Mouse (Mus musculus): ENCODE measurements around the gene Slc6a21.
A peak's percentile ranks its signal among the peaks of the same experiment; 100 is the strongest.

The Slc6a21 gene

DNA sequence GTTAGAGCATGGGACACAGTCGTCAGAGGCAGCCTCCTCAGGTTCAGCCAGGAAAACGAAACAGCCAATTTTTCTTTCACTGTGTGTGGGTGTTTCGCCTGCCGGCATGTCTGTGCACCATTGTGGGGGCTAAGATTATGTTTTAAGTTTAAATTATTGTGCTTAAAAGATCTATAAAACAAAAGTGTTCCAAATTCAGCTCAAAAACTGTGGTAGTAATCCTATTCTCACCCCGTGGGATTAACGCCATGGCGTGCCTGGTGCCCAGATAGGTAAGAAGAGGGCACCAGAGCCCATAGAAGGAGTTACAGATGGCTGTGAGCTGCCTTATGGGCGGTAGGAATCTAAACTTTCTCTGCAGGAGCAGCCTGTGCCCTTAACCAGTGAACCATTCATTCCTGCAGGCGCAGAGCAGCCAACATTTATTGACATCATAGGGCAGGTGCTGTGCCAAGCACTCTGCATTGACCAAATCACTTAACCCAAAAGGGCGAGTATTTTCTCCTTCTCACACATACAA is 37.9 kb downstream of the Slc6a21 start:
- no peak for DNase-seq (ENCODE audit: low spot score)

DNA sequence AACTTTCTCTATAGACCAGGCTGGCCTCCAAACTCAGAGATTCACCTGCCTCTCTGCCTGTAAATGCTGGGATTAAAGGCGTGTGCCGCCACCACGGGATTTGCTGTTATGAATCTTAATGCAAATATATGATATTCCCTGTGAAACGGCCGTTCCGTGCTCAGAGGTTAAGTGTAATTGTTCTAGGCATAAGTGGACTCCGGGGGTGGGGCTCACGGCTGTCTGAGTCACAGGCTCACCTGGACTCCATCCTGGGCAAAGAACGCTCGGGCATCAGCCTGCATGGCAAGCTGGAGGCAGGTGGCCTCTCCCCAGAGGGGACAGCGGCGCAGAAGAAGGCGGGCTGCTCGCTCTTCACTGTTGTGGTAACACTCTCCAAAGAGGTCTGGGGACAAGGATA is 39.2 kb downstream of the Slc6a21 start:
- no peak for DNase-seq (ENCODE audit: low spot score)

DNA sequence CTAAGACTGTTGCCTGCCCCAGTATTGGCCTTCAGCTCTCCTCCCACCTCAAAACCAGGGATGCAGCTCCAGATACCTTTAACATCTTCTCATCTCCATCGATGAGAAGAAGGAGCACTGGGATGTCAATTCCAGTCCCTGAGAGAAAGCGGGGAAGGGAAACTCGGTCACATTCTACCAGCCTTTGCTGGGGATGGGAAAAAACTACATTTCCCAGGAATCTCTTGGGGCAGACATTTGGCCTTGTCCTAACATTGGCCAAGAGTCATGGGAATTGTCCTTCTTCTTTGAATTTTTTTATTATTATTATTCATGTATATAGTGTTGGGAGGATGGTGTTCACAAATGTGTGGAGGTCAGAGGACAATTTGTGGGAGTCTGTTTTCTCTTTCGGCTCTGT is 44.9 kb downstream of the Slc6a21 start:
- no peak for DNase-seq (ENCODE audit: low spot score)

DNA sequence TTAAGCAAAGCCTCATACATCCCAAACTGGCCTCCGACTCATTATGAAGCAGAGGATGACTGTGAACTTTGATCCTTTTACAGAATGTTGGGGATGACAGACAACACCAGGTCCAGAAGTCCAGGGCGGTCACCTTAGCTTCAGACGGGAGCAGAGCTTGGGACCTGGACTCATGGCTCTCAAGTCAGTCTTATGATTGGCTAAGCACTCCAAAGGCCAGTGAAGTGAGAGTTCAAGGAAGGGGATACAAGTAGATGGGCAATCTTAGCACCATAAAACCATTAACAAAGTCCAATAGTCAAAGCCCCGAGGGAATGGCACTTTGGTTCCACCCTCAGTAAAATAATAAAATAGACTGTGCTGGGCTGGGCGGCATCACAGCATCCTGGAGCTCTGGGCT is 45.8 kb downstream of the Slc6a21 start:
- DNase-seq (ENCODE audit: low spot score), result no peak

DNA sequence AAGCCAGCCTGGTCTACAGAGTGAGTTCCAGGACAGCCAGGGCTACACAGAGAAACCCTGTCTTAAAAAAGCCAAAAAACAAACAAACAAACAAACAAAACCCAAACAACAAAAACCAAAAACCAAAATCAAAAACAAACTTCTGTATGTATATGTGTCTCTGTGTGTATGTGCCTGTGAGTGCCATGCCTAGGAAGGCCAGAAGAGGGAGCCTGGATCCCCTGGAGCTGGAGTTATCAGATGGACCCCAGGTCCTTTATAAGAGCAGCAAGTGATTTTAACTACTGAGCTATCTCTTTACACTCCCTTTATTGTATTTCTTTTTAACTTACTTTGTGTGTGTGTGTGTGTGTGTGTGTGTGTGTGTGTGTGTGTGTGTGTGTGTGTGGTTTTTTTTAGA is 48.5 kb downstream of the Slc6a21 start:
- DNase-seq (ENCODE audit: low spot score), result no peak

DNA sequence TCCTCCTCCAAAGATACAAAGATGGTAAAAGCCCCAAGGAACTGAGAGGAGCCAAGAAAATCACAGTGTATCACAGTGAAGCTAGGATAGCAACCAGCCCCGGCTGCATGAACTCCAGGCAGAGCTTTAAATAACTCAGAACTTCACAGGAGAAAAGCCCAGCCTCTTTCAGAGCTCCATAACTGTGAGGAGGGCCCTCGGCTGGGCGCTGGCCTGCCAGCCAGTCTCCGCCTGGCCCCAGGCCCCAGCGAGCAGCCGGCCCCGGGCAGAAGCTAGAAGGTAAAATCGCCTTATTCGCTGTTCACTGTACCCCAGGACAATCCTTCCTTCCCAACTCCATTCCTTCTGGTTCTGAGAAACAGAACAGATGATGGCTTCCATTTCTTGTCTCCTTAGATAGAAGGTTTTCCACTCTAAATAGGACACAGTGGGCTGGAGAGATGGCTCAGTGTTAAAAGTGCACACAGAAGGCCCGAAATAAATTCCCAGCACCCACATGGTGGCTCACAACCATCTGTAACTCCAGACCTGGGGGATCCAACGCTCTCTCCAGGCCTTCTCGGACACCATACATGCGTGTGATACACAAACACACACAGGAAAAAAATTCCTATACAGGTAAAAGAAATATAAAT is 51.6 kb downstream of the Slc6a21 start:
- no peak for DNase-seq (ENCODE audit: low spot score)

DNA sequence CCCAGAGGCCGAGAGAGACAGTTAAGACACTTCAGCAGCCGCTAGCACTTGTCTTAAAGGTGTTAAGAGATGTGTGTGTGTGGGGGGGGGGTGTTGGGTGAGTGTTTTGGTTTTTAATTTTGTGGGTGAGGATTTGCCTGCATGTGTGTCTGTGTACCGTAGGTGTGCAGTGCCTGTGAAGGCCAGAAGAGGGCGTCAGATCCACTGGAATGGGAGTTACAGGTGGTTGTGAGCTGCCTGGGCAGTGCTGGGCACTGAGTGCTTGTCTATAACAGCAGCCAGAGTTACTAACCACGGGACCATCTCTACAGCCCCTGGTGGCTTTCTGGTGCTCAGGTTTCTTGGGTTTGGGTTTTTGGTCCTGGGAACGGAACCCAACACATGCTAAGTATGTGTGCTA is 54.2 kb downstream of the Slc6a21 start:
- no peak for DNase-seq (ENCODE audit: low spot score)

DNA sequence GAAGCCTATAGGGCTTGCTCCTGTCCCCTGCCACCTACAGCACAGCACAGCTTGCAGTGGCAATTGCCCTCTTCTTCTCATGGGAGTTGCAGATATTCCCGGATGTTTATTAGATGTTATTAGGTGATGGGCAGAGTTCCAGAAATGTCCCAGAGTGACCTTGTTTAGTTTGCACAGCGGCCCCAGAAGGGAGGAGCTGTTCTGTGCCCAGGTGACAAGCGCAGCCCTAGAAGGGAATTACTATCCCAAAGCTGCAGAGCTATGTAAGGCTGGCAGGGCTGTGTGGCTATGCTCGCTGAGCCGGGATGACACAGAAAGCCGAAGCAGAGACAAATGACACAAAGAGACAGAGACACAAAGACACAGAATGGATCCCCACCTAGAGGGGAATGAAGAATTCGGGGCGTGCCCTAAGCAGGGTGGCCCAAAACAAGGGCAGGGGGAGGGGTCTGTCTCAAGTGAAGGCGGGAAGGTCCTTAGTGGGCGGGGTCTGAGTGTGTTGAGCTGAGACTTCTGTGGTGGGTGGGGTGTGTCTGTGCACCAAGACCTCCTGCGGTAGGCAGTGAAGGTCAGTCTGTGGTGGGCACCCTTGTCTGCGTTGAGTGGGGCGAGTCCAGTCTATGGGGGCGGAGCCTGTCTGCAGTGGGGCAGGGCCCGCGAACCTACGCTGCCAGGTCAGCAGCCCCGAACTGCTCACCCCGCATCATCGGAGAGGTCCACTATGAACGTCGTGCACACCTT is 55.5 kb downstream of the Slc6a21 start:
- DNase-seq (ENCODE audit: low spot score), result peak; percentile 35

DNA sequence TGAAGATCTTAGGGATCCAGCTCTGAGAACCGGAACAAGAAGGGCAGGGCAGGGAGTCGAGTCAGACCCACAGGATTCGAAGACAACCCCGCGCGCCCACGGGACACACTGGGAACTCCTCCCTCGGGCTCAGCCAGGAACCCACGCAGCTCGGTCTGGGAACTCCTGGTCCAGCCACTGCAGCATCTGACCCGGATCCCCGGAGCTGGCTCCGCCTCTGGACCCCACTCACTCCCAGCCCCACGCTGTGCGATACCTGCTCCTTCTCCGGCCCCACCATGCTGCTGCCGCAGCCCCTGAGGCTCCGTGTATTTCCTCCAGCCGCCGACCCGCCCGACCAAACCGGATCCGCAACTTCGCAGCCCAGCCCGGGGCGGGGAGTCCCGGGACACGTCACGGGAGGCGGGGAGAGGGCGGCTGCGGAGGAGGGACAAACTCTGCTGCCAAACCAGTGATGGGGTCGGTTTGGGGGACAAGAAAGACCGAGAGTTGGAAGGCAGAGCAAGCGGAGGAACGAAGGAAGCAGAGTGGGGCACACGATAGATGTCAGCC is 56.2 kb downstream of the Slc6a21 start, which contains the start of gene Trpm4:
TSS of gene Trpm4 (minus strand) at position 350 of the 552 bp plus-strand sequence.
- peak; percentile 84 for DNase-seq (ENCODE audit: low spot score)

DNA sequence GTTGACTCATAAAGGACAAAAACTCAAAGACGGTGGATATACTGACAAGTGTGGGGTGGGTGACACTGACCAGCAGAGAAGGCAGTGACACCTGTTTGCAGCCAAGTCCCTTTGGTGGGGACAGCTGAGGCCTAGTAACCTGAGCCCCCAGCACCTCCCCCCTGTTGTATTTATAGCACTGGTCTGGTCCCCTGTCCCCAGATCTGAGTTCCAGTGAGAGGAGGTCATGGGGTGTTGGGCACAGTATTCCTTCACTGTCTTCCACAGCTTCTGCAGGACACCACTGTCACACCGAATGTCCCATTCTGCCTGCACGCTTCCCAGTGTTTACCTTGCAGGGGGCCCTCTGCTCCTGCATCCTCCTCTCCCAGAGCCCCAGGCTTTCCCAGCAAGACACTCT is 57.3 kb downstream of the Slc6a21 start:
- no peak for DNase-seq (ENCODE audit: low spot score)

DNA sequence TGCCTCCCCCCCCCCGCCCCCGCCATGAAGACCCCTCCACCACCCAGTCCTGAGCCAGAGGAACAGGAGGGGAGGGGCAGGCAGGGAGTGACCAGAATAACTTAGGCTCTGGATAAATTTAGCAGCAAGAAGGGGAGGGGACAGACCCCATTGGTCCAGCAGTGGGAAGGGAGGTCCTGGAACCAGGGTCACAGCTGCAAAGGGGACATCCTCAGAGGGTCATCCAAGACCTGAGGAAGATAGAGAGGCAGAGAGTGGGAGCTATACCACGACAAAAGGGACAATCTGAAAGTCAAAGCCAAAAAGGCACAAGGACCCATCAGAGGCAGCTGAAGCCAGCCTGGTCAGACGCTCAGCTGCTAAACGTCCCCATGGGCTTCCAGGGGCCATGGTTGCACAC is 57.7 kb downstream of the Slc6a21 start, which contains the start of gene Hrc:
TSS of gene Hrc (plus strand) at position 235 of the 400 bp plus-strand sequence.
- no peak for DNase-seq (ENCODE audit: low spot score)

DNA sequence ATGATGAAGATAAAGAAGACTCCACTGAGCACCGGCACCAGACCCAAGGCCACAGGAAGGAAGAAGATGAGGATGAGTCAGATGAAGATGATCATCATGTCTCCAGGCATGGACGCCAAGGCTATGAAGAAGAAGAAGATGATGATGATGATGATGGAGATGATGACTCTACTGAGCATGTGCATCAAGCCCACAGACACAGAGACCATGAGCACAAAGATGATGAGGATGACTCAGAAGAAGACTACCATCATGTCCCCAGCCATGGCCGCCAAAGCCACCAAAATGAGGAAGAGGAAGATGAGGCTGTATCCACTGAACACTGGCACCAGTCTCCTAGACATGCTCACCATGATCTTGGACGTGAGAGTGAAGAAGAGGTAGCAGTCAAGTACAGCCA is 59.0 kb downstream of the Slc6a21 start:
- DNase-seq (ENCODE audit: low spot score), result no peak

DNA sequence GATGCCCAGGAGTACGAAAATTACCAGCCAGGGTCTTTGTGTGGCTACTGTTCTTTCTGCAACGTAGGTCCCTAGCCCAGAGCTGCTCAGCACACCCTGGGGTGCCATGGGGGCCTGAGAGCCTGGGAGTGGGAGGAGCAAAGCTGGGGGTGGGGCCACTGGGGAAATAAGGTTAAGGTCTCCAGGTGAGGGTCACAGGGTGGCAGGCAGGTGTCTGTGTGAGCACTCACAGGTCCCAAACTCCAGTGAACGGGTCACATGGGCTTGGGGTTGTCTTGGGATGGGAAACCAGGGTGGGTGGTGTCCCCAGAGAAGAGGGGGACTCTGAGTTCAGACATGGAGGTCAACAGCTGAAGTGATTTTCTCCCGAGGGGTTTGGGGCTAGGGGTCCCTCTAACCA is 60.2 kb downstream of the Slc6a21 start:
- no peak for DNase-seq (ENCODE audit: low spot score)

DNA sequence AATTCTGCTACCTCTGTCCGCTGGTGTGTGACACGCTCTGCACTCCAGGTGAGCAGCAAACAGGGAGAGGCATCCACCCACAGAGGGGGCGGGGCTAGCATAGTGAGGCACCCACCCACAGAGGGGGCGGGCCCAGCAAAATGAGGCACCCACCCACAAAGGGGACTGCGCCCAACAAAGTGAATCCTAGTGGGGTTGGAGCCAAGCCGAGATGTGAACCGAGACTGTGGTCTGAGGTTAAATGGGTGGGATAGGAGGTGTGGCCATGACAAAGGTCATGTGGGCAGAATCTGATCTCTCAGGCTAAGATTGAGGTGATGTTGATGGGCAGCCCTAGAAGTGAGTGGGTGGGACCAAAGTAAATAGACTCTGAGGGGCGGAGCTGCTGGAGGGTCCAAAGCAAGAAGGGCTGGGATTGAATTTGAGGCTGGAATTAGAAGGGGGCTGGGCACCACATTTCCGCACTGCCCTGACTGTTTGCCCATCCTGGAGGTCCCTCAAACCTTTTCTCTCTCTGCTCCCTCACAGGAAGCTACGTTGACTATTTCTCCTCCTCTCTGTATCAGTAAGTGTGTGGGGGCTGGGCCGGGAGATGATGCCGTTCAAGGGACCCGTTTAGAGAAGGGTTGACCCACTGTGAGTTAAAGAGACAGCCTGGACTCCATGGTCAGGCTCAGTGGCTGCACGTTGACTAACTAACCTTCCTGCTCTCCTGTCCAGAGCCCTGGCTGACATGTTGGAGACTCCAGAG is 61.0 kb downstream of the Slc6a21 start:
- peak; percentile 53 for DNase-seq (ENCODE audit: low spot score)

All from T-cell, adult 2 months (primary cell).